Mouse (Mus musculus) midbrain, embryonic 13.5 days (tissue): ENCODE measurements around the gene Pknox2. TPM values are rescaled to one million over a fixed set of nuclear protein-coding genes. Genes with fewer than 3 reads are reported as not detected.

Experiments used
- ATAC-seq: fragments of 200-750 bp; cut with Nextera tagmentation; 2 replicates; pipeline ENCODE4 v1.8.0; 2017; ENCODE audit warnings: mild to moderate bottlenecking, moderate TSS enrichment, moderate library complexity
- H3K27ac ChIP-seq: fragments of 300-500 bp; sonication (generic); 2 replicates; pipeline ENCODE4 v1.5.1; 2015; ENCODE audit warnings: inconsistent platforms, mild to moderate bottlenecking, moderate library complexity
- H3K27me3 ChIP-seq: fragments of 300-500 bp; sonication (generic); 2 replicates; pipeline ENCODE4 v1.6.1; 2015; ENCODE audit warnings: mild to moderate bottlenecking, inconsistent platforms
- H3K36me3 ChIP-seq: fragments of 300-500 bp; sonication (generic); 2 replicates; pipeline ENCODE4 v1.6.1; 2015; ENCODE audit warnings: mild to moderate bottlenecking, inconsistent platforms
- H3K4me1 ChIP-seq: fragments of 300-500 bp; sonication (generic); replicated peaks from 2 replicates; pipeline ENCODE4 v1.6.1; 2015; ENCODE audit warnings: inconsistent platforms
- H3K4me2 ChIP-seq: fragments of 300-500 bp; sonication (generic); replicated peaks from 2 replicates; pipeline ENCODE4 v1.6.1; 2015; ENCODE audit warnings: moderate library complexity, mild to moderate bottlenecking, inconsistent platforms
- H3K4me3 ChIP-seq: fragments of 300-500 bp; sonication (generic); replicated peaks from 2 replicates; pipeline ENCODE4 v1.5.1; 2015; ENCODE audit warnings: mild to moderate bottlenecking, inconsistent platforms
- H3K9ac ChIP-seq: fragments of 300-500 bp; sonication (generic); replicated peaks from 2 replicates; pipeline ENCODE4 v1.6.1; 2015; ENCODE audit warnings: mild to moderate bottlenecking, inconsistent platforms
- H3K9me3 ChIP-seq: fragments of 300-500 bp; sonication (generic); 2 replicates; pipeline ENCODE4 v1.6.1; 2016; ENCODE audit warnings: mild to moderate bottlenecking, inconsistent platforms
- WGBS: fragments of 180-500 bp; shearing (Covaris S2); methylation state at CpG from one replicate; pipeline ENCODE4 v1.1.7; 2015; 5-methylcytosine and 5-hydroxymethylcytosine counted together
- polyA plus RNA-seq: library from polyadenylated mRNA; unstranded; fragments of >200 nt; fragmentation: Nextera tagmentation; extraction: Ambion mirVana; gene quantifications from 2 replicates; pipeline ENCODE4 v1.2.1, GENCODE M21; 2015

Gene Pknox2
- 30.1 and 33.1 TPM in 2 replicates for polyA plus RNA-seq

- peak; percentile 90 for ATAC-seq
- peak within 1 kb of the TSS; percentile 99 for H3K9ac ChIP-seq
- peak within 1 kb of the TSS; percentile 93 for H3K4me2 ChIP-seq
- peak within 1 kb of the TSS; percentile 100 for H3K27ac ChIP-seq
- H3K9me3 ChIP-seq, result no peaks in the 10 kb centered on the region
- 1% methylated on average over 10 of the region's 13 CpGs for WGBS
- no peaks in the 10 kb centered on the region for H3K36me3 ChIP-seq
- no peaks in the 10 kb centered on the region for H3K27me3 ChIP-seq
- peaks cover 38% of the 10 kb centered on the region for H3K4me1 ChIP-seq
- peak within 1 kb of the TSS; percentile 90 for H3K4me3 ChIP-seq
Measured at GRCm38 (mm10) chr9:37147359-37147685, at the start of gene Pknox2. Gene Pknox2, minus strand, starts transcription at chr9:37147407.

GRCm38 (mm10) chr9:37188024-37188423 lies 40.8 kb upstream of the Pknox2 start:
- H3K36me3 ChIP-seq, result no peaks in the 10 kb centered on the region
- H3K4me3 ChIP-seq, result no peak overlapping the region
- no peak overlapping the region for H3K27ac ChIP-seq
- H3K9me3 ChIP-seq, result peaks cover 6% of the 10 kb centered on the region; the same call in 1 of the 2 replicates
- H3K9ac ChIP-seq, result no peak overlapping the region
- no peak for ATAC-seq
- WGBS, result 84% methylated on average over 3 of the region's 3 CpGs
- H3K27me3 ChIP-seq, result no peaks in the 10 kb centered on the region
- H3K4me1 ChIP-seq, result no peaks in the 10 kb centered on the region
- H3K4me2 ChIP-seq, result no peak overlapping the region

- Histone ChIP-seq H3K27me3 (no peaks in the 10 kb centered on the region), H3K4me3 (no peak overlapping the region), H3K4me1 (no peaks in the 10 kb centered on the region), H3K36me3 (no peaks in the 10 kb centered on the region), H3K9ac (no peak overlapping the region), H3K4me2 (no peak overlapping the region), H3K9me3 (peaks cover 6% of the 10 kb centered on the region; the same call in 1 of the 2 replicates), H3K27ac (no peak overlapping the region)
- WGBS, result 92% methylated on average over 5 of the region's 5 CpGs
- ATAC-seq, result no peak
Measured at GRCm38 (mm10) chr9:37187407-37187806, 40.2 kb upstream of the Pknox2 start.

- no peak overlapping the region for H3K4me2 ChIP-seq
- ATAC-seq, result no peak
- no peak overlapping the region for H3K4me3 ChIP-seq
- no peaks in the 10 kb centered on the region for H3K9me3 ChIP-seq
- no peak overlapping the region for H3K9ac ChIP-seq
- H3K4me1 ChIP-seq, result peaks cover 35% of the 10 kb centered on the region
- H3K27ac ChIP-seq, result no peak overlapping the region
- no peaks in the 10 kb centered on the region for H3K36me3 ChIP-seq
- WGBS, result 60% methylated on average over 2 of the region's 2 CpGs
- H3K27me3 ChIP-seq, result no peaks in the 10 kb centered on the region
Measured at GRCm38 (mm10) chr9:37183176-37183575, 36.0 kb upstream of the Pknox2 start.

- no peak overlapping the region for H3K9ac ChIP-seq
- WGBS, result 35% methylated on average over 5 of the region's 5 CpGs
- H3K27me3 ChIP-seq, result no peaks in the 10 kb centered on the region
- no peaks in the 10 kb centered on the region for H3K9me3 ChIP-seq
- H3K27ac ChIP-seq, result no peak overlapping the region; the same call in 1 of the 2 replicates
- no peaks in the 10 kb centered on the region for H3K36me3 ChIP-seq
- H3K4me3 ChIP-seq, result no peak overlapping the region
- H3K4me2 ChIP-seq, result no peak overlapping the region
- ATAC-seq, result no peak
- peaks cover 50% of the 10 kb centered on the region for H3K4me1 ChIP-seq
Measured at GRCm38 (mm10) chr9:37181596-37181995, 34.4 kb upstream of the Pknox2 start.

- Histone ChIP-seq H3K36me3 (no peaks in the 10 kb centered on the region), H3K9ac (no peak overlapping the region), H3K27ac (peak overlapping the region; percentile 77), H3K4me1 (peaks cover 57% of the 10 kb centered on the region), H3K4me3 (no peak overlapping the region), H3K9me3 (no peaks in the 10 kb centered on the region), H3K27me3 (0 out of 2 replicates have a peak, but pooled peaks cover 4% of the 10 kb centered on the region), H3K4me2 (0 out of 2 replicates have a peak overlapping the region, but pooled peaks have one; percentile 8)
- 80% methylated on average over 4 of the region's 4 CpGs for WGBS
- ATAC-seq, result no peak
Measured at GRCm38 (mm10) chr9:37179596-37179995, 32.4 kb upstream of the Pknox2 start.

GRCm38 (mm10) chr9:37178911-37179310 lies 31.7 kb upstream of the Pknox2 start:
- ATAC-seq, result peak; percentile 76
- Histone ChIP-seq H3K27ac (peak overlapping the region; percentile 77), H3K4me3 (no peak overlapping the region), H3K27me3 (0 out of 2 replicates have a peak, but pooled peaks cover 4% of the 10 kb centered on the region), H3K4me1 (peaks cover 57% of the 10 kb centered on the region), H3K36me3 (no peaks in the 10 kb centered on the region), H3K9me3 (no peaks in the 10 kb centered on the region), H3K4me2 (0 out of 2 replicates have a peak overlapping the region, but pooled peaks have one; percentile 8), H3K9ac (no peak overlapping the region)
- 4% methylated on average over 4 of the region's 4 CpGs for WGBS

GRCm38 (mm10) chr9:37177551-37177950 lies 30.3 kb upstream of the Pknox2 start:
- 30% methylated on average over 8 of the region's 8 CpGs for WGBS
- H3K9ac ChIP-seq, result no peak overlapping the region

GRCm38 (mm10) chr9:37177107-37177506 lies 29.9 kb upstream of the Pknox2 start:
- 1% methylated on average over 5 of the region's 5 CpGs for WGBS
- H3K4me2 ChIP-seq, result peak overlapping the region; percentile 34
- no peaks in the 10 kb centered on the region for H3K36me3 ChIP-seq
- 0 out of 2 replicates have a peak, but pooled peaks cover 4% of the 10 kb centered on the region for H3K27me3 ChIP-seq
- ATAC-seq, result peak; percentile 74
- no peak overlapping the region for H3K4me3 ChIP-seq
- H3K4me1 ChIP-seq, result peaks cover 57% of the 10 kb centered on the region
- H3K9me3 ChIP-seq, result no peaks in the 10 kb centered on the region
- H3K27ac ChIP-seq, result peak overlapping the region; percentile 73
- H3K9ac ChIP-seq, result no peak overlapping the region

More at GRCm38 (mm10) chr9:37177551-37177950, 30.3 kb upstream of the Pknox2 start:
- no peaks in the 10 kb centered on the region for H3K9me3 ChIP-seq
- H3K4me2 ChIP-seq, result peak overlapping the region; percentile 34
- peak; percentile 26; the same call in 1 of the 2 replicates for ATAC-seq
- peaks cover 57% of the 10 kb centered on the region for H3K4me1 ChIP-seq
- H3K36me3 ChIP-seq, result no peaks in the 10 kb centered on the region
- peak overlapping the region; percentile 73 for H3K27ac ChIP-seq
- 0 out of 2 replicates have a peak, but pooled peaks cover 4% of the 10 kb centered on the region for H3K27me3 ChIP-seq
- H3K4me3 ChIP-seq, result no peak overlapping the region

GRCm38 (mm10) chr9:37176002-37176401 lies 28.8 kb upstream of the Pknox2 start:
- WGBS, result 69% methylated on average over 3 of the region's 3 CpGs
- H3K27ac ChIP-seq, result no peak overlapping the region
- no peak overlapping the region for H3K4me3 ChIP-seq
- no peaks in the 10 kb centered on the region for H3K9me3 ChIP-seq
- H3K36me3 ChIP-seq, result no peaks in the 10 kb centered on the region
- 0 out of 2 replicates have a peak, but pooled peaks cover 4% of the 10 kb centered on the region for H3K27me3 ChIP-seq
- ATAC-seq, result no peak
- H3K4me2 ChIP-seq, result no peak overlapping the region
- peaks cover 49% of the 10 kb centered on the region for H3K4me1 ChIP-seq
- H3K9ac ChIP-seq, result no peak overlapping the region

GRCm38 (mm10) chr9:37173376-37173775 lies 26.2 kb upstream of the Pknox2 start:
- H3K4me1 ChIP-seq, result peaks cover 28% of the 10 kb centered on the region
- no peaks in the 10 kb centered on the region for H3K36me3 ChIP-seq
- 0 out of 2 replicates have a peak, but pooled peaks cover 4% of the 10 kb centered on the region for H3K27me3 ChIP-seq
- no peak overlapping the region for H3K4me3 ChIP-seq
- no peak overlapping the region for H3K9ac ChIP-seq
- no peaks in the 10 kb centered on the region for H3K9me3 ChIP-seq
- H3K4me2 ChIP-seq, result no peak overlapping the region
- WGBS, result 73% methylated on average over 5 of the region's 5 CpGs
- H3K27ac ChIP-seq, result no peak overlapping the region
- ATAC-seq, result no peak

GRCm38 (mm10) chr9:37166899-37167298 lies 19.7 kb upstream of the Pknox2 start:
- Histone ChIP-seq H3K4me3 (no peak overlapping the region), H3K9ac (no peak overlapping the region), H3K4me1 (peaks cover 3% of the 10 kb centered on the region; the same call in 1 of the 2 replicates), H3K4me2 (no peak overlapping the region), H3K9me3 (no peaks in the 10 kb centered on the region), H3K27ac (no peak overlapping the region), H3K27me3 (no peaks in the 10 kb centered on the region), H3K36me3 (no peaks in the 10 kb centered on the region)
- ATAC-seq, result no peak
- 76% methylated on average over 2 of the region's 2 CpGs for WGBS

- no peak overlapping the region for H3K27ac ChIP-seq
- H3K4me1 ChIP-seq, result no peaks in the 10 kb centered on the region
- no peak overlapping the region for H3K9ac ChIP-seq
- no peaks in the 10 kb centered on the region for H3K9me3 ChIP-seq
- H3K27me3 ChIP-seq, result no peaks in the 10 kb centered on the region
- no peak for ATAC-seq
- WGBS, result 93% methylated on average over 2 of the region's 2 CpGs
- no peaks in the 10 kb centered on the region for H3K36me3 ChIP-seq
- H3K4me3 ChIP-seq, result no peak overlapping the region
- no peak overlapping the region for H3K4me2 ChIP-seq
Measured at GRCm38 (mm10) chr9:37160686-37161085, 13.5 kb upstream of the Pknox2 start.
